Mouse (Mus musculus) forebrain, embryonic 15.5 days (tissue): ENCODE measurements at regions not wholly inside any gene's neighbourhood (a gene's known extent, or its start where the extent isn't known, plus 50 kb on each side); places are given as distances from the start of the nearest gene placed in this dataset.

Experiments
- ATAC-seq: fragments of 200-750 bp; cut with Nextera tagmentation; replicated peaks from 2 replicates; pipeline ENCODE4 v1.8.0; 2017; ENCODE audit warnings: mild to moderate bottlenecking, moderate TSS enrichment, moderate library complexity
- H3K27ac ChIP-seq: fragments of 300-500 bp; sonication (generic); replicated peaks from 2 replicates; pipeline ENCODE4 v1.5.1; 2015; ENCODE audit warnings: mild to moderate bottlenecking, inconsistent platforms
- H3K27me3 ChIP-seq: fragments of 300-500 bp; sonication (generic); 2 replicates; pipeline ENCODE4 v1.6.1; 2015; ENCODE audit warnings: inconsistent platforms
- H3K36me3 ChIP-seq: fragments of 300-500 bp; sonication (generic); 2 replicates; pipeline ENCODE4 v1.6.1; 2015; ENCODE audit warnings: mild to moderate bottlenecking, inconsistent platforms
- H3K4me1 ChIP-seq: fragments of 300-500 bp; sonication (generic); 2 replicates; pipeline ENCODE4 v1.6.1; 2015; ENCODE audit warnings: inconsistent platforms
- H3K4me2 ChIP-seq: fragments of 300-500 bp; sonication (generic); replicated peaks from 2 replicates; pipeline ENCODE4 v1.6.1; 2015; ENCODE audit warnings: mild to moderate bottlenecking, inconsistent platforms
- H3K4me3 ChIP-seq: fragments of 300-500 bp; sonication (generic); 2 replicates; pipeline ENCODE4 v1.5.1; 2015; ENCODE audit warnings: mild to moderate bottlenecking, inconsistent platforms
- H3K9ac ChIP-seq: fragments of 300-500 bp; sonication (generic); replicated peaks from 2 replicates; pipeline ENCODE4 v1.6.1; 2015; ENCODE audit warnings: mild to moderate bottlenecking, inconsistent platforms
- H3K9me3 ChIP-seq: fragments of 300-500 bp; sonication (generic); 2 replicates; pipeline ENCODE4 v1.6.1; 2016; ENCODE audit warnings: inconsistent platforms
- WGBS: fragments of 180-500 bp; shearing (Covaris S2); methylation state at CpG from one replicate; pipeline ENCODE4 v1.1.7; 2015; ENCODE audit warnings: mixed read lengths; 5-methylcytosine and 5-hydroxymethylcytosine counted together

GRCm38 (mm10) chr4:47638876-47639494 lies 164.5 kb downstream of the Sec61b start:
- Histone ChIP-seq H3K4me1 (no peaks in the 10 kb centered on the region), H3K9me3 (no peaks in the 10 kb centered on the region), H3K9ac (no peak overlapping the region), H3K4me2 (no peak overlapping the region), H3K4me3 (no peak overlapping the region), H3K27ac (no peak overlapping the region), H3K36me3 (no peaks in the 10 kb centered on the region), H3K27me3 (no peaks in the 10 kb centered on the region)
- ATAC-seq: no peak
- WGBS: 66% methylated on average over 10 of the region's 10 CpGs

- Histone ChIP-seq H3K4me2 (no peak overlapping the region), H3K27me3 (no peaks in the 10 kb centered on the region), H3K4me1 (no peaks in the 10 kb centered on the region), H3K9ac (no peak overlapping the region), H3K4me3 (no peak overlapping the region), H3K9me3 (no peaks in the 10 kb centered on the region), H3K27ac (no peak overlapping the region), H3K36me3 (no peaks in the 10 kb centered on the region)
- WGBS: 83% methylated on average over 1 of the region's 1 CpGs
- no peak for ATAC-seq
Measured at GRCm38 (mm10) chr4:47645093-47645492, 170.6 kb downstream of the Sec61b start.

GRCm38 (mm10) chr4:47648701-47649100 lies 174.2 kb downstream of the Sec61b start:
- no peak for ATAC-seq
- Histone ChIP-seq H3K36me3 (no peaks in the 10 kb centered on the region), H3K27ac (no peak overlapping the region), H3K4me3 (no peak overlapping the region), H3K4me1 (peaks cover 21% of the 10 kb centered on the region), H3K9me3 (no peaks in the 10 kb centered on the region), H3K27me3 (no peaks in the 10 kb centered on the region), H3K4me2 (no peak overlapping the region), H3K9ac (no peak overlapping the region)
- 40% methylated on average over 8 of the region's 8 CpGs for WGBS

- Histone ChIP-seq H3K36me3 (no peaks in the 10 kb centered on the region), H3K9ac (no peak overlapping the region), H3K4me3 (no peak overlapping the region), H3K27me3 (no peaks in the 10 kb centered on the region), H3K27ac (no peak overlapping the region), H3K9me3 (no peaks in the 10 kb centered on the region), H3K4me1 (peaks cover 21% of the 10 kb centered on the region), H3K4me2 (no peak overlapping the region)
- ATAC-seq: no peak
- 88% methylated on average over 3 of the region's 3 CpGs for WGBS
Measured at GRCm38 (mm10) chr4:47649951-47650350, 175.5 kb downstream of the Sec61b start.

- 0 out of 2 replicates have a peak, but pooled peaks have one; percentile 16 for ATAC-seq
- H3K9ac ChIP-seq: no peak overlapping the region
- H3K4me2 ChIP-seq: no peak overlapping the region
- H3K36me3 ChIP-seq: no peaks in the 10 kb centered on the region
- no peaks in the 10 kb centered on the region for H3K27me3 ChIP-seq
- H3K4me3 ChIP-seq: no peak overlapping the region
- peak overlapping the region; percentile 44 for H3K27ac ChIP-seq
- H3K9me3 ChIP-seq: no peaks in the 10 kb centered on the region
- 68% methylated on average over 10 of the region's 10 CpGs for whole genome bisulfite sequencing
- H3K4me1 ChIP-seq: peaks cover 21% of the 10 kb centered on the region
Measured at GRCm38 (mm10) chr4:47651521-47651920, 177.1 kb downstream of the Sec61b start.

GRCm38 (mm10) chr4:47653143-47653542 lies 178.7 kb downstream of the Sec61b start:
- Histone ChIP-seq H3K27me3 (no peaks in the 10 kb centered on the region), H3K4me1 (peaks cover 21% of the 10 kb centered on the region), H3K4me3 (no peak overlapping the region), H3K4me2 (no peak overlapping the region), H3K9me3 (no peaks in the 10 kb centered on the region), H3K9ac (no peak overlapping the region), H3K27ac (no peak overlapping the region), H3K36me3 (no peaks in the 10 kb centered on the region)
- ATAC-seq: peak; percentile 60
- 24% methylated on average over 2 of the region's 2 CpGs for WGBS

- Histone ChIP-seq H3K4me2 (no peak overlapping the region), H3K36me3 (no peaks in the 10 kb centered on the region), H3K27me3 (no peaks in the 10 kb centered on the region), H3K27ac (no peak overlapping the region), H3K4me3 (no peak overlapping the region), H3K9ac (no peak overlapping the region), H3K9me3 (no peaks in the 10 kb centered on the region), H3K4me1 (no peaks in the 10 kb centered on the region)
- WGBS: 81% methylated on average over 5 of the region's 5 CpGs
- ATAC-seq: no peak
Measured at GRCm38 (mm10) chr4:47669519-47669918, 195.1 kb downstream of the Sec61b start.

GRCm38 (mm10) chr4:47670476-47670875 lies 196.0 kb downstream of the Sec61b start:
- Histone ChIP-seq H3K4me2 (no peak overlapping the region), H3K4me3 (no peak overlapping the region), H3K9me3 (no peaks in the 10 kb centered on the region), H3K27ac (no peak overlapping the region), H3K4me1 (no peaks in the 10 kb centered on the region), H3K9ac (no peak overlapping the region), H3K36me3 (no peaks in the 10 kb centered on the region), H3K27me3 (no peaks in the 10 kb centered on the region)
- no peak for ATAC-seq
- 75% methylated on average over 3 of the region's 3 CpGs for WGBS

- 94% methylated on average over 5 of the region's 5 CpGs for WGBS
- ATAC-seq: no peak
Measured at GRCm38 (mm10) chr4:47671362-47671761, 196.9 kb downstream of the Sec61b start.

GRCm38 (mm10) chr4:47681141-47681540 lies 206.7 kb downstream of the Sec61b start:
- Histone ChIP-seq H3K4me1 (no peaks in the 10 kb centered on the region), H3K4me3 (no peak overlapping the region), H3K27me3 (no peaks in the 10 kb centered on the region), H3K36me3 (no peaks in the 10 kb centered on the region), H3K9me3 (no peaks in the 10 kb centered on the region), H3K4me2 (no peak overlapping the region), H3K9ac (no peak overlapping the region), H3K27ac (no peak overlapping the region)
- 87% methylated on average over 4 of the region's 4 CpGs for WGBS
- no peak for ATAC-seq

More at GRCm38 (mm10) chr4:47671362-47671761, 196.9 kb downstream of the Sec61b start:
- Histone ChIP-seq H3K9ac (no peak overlapping the region), H3K9me3 (no peaks in the 10 kb centered on the region), H3K27ac (no peak overlapping the region), H3K4me2 (no peak overlapping the region), H3K4me3 (no peak overlapping the region), H3K27me3 (no peaks in the 10 kb centered on the region), H3K4me1 (no peaks in the 10 kb centered on the region), H3K36me3 (no peaks in the 10 kb centered on the region)

GRCm38 (mm10) chr4:47691207-47691606 lies 216.7 kb downstream of the Sec61b start:
- Histone ChIP-seq H3K27me3 (no peaks in the 10 kb centered on the region), H3K4me1 (no peaks in the 10 kb centered on the region), H3K9me3 (no peaks in the 10 kb centered on the region), H3K27ac (no peak overlapping the region), H3K4me2 (no peak overlapping the region), H3K9ac (no peak overlapping the region), H3K36me3 (no peaks in the 10 kb centered on the region), H3K4me3 (no peak overlapping the region)
- WGBS: 96% methylated on average over 2 of the region's 2 CpGs
- no peak for ATAC-seq

GRCm38 (mm10) chr4:47692654-47693053 lies 218.2 kb downstream of the Sec61b start:
- Histone ChIP-seq H3K4me3 (no peak overlapping the region), H3K36me3 (no peaks in the 10 kb centered on the region), H3K27ac (peak overlapping the region; percentile 80), H3K4me1 (0 out of 2 replicates have a peak, but pooled peaks cover 3% of the 10 kb centered on the region), H3K9me3 (no peaks in the 10 kb centered on the region), H3K4me2 (no peak overlapping the region), H3K27me3 (no peaks in the 10 kb centered on the region), H3K9ac (no peak overlapping the region)
- peak; percentile 40; the same call in 1 of the 2 replicates for ATAC-seq

- Histone ChIP-seq H3K27ac (peak overlapping the region; percentile 80), H3K9ac (no peak overlapping the region), H3K36me3 (no peaks in the 10 kb centered on the region), H3K27me3 (no peaks in the 10 kb centered on the region), H3K9me3 (no peaks in the 10 kb centered on the region), H3K4me2 (no peak overlapping the region), H3K4me1 (peaks cover 5% of the 10 kb centered on the region), H3K4me3 (no peak overlapping the region)
- 64% methylated on average over 12 of the region's 12 CpGs for WGBS
- ATAC-seq: peak; percentile 80
Measured at GRCm38 (mm10) chr4:47693221-47693620, 218.8 kb downstream of the Sec61b start.
